Mouse (Mus musculus) layer of hippocampus, adult 18-20 months (tissue): ENCODE results near the gene Slc25a5. TPM values are rescaled to one million over a fixed set of nuclear protein-coding genes. Genes with fewer than 3 reads are reported as not detected.

ENCODE experiments used
- DNase-seq, 2 experiments: peaks; one replicate each; pipeline ENCODE4 v3.0.0; 2022; ENCODE audit warnings: low spot score in 2 of 2
- total RNA-seq, 2 experiments: library from RNA; stranded (reverse); gene quantifications; 2 replicates each; pipeline ENCODE4 v1.2.3; 2021

Gene Slc25a5
- total RNA-seq, 2 experiments from 2014 or later: 320 to 325 TPM

DNA sequence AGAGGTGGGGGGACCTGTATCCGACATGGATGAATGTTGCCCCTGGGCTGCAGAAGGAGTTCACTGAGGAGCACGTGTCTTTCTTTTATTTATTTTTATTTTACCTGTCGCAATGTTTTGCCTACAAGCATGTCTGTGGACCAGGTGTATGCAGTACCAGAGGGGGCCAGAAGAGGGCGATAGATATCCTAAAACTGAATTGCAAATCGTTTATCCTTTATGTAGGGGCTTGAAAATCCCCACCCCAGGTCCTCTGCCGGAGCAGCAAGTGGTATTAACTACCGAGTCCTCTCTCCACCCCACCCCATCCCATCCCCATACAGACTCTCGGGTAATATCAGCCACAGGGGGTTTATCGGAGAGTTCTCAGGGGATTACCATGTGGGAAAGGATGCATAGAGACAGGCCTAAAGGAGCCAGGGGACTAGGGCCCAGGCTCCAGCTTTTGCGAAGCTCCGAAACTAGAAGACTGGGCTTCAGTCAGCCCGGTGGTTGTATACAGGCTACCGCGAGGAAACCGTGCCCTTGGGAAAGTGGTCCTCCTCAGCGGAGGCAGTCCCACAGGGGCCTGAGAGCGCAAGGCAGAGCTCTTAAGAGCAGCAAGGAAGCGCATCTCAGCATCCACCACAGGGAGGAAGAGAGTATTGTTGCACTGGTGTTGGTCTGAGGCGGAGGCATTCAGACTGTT, 38.1 kb downstream of the Slc25a5 start:
- peak; percentile 24 to 75 for DNase-seq

DNA sequence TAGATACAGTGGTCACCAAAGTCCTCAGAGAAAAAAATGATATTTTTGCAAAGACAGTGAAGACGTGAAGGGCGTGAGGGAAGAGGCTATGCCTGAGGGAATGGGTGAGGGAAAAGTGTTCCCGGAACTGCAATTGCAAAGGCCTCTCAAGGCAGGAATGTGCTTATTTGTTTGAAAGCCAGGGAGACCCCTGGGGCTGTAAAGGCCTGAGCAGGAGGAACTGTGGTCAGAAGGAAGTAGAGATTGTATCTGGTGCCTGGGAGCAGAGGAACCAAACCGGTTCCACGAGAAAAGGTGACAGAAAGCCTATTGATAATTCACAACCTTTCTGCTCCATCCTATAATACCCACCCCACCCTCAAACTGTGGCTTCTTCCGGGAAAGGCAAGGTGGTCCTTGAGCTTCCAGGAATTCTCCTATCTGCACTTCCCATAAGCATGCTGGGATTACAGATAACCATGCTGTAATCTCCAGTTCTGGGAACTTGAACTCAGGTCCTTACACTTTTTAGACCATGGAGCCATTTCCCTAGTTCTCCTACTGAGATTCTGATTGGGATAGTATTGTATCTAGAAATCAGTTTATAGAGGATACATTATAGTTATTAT, 41.7 kb downstream of the Slc25a5 start:
- DNase-seq: no peak

DNA sequence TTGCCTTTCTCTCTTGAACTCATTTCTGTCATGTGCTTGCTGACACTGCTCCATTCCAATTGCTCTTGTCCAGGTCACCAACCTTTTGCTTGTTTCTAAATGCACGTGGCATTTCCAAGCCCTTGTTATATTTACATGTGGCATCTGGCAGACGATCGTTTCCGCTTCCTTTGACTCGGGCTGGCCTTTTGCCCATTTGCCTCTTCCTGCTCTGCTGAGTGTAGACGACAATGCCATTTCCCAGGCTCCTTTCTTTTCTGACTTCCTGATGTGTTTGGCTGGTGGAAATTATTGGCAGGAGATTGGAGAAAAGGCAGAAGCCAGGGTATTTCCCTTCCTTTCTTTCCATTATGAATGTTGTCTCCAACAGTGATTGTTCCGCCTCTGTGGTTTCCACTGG, 43.9 kb downstream of the Slc25a5 start:
- DNase-seq: no peak

GRCm38 (mm10) chrX:36841698-36842097, 46.2 kb downstream of the Slc25a5 start:
- no peak for DNase-seq

- no peak for DNase-seq
Observed at GRCm38 (mm10) chrX:36843346-36843990, 48.0 kb downstream of the Slc25a5 start.

DNA sequence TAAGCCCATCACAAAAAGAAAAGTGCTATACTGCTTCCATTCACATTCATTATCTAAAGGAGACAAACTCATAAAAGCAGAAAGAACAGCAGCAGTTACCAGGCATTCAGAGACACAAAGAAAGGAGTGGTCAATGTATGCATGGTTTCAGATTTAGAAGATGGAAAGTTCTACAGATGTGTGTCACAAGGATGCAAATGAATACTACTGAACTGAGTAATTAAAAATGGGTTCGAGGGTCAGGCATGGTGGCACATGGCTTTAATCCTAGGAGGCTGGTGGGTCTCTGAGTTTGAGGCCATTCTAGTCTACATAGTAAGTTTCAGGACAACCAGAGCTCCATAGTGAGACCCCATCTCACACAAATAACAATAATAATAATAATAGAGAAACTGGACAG, 51.7 kb downstream of the Slc25a5 start:
- DNase-seq: no peak

Other genes starting within 250 kb of the Slc25a5 start
- 100 to 1,000 TPM; 274 to 322 TPM for gene Pgrmc1, start 197.4 kb upstream of the Slc25a5 start, total RNA-seq
- 1 to 10 TPM; 8.8 to 9.0 TPM for gene Akap17b, start 150.3 kb upstream of the Slc25a5 start, total RNA-seq
- gene Slc25a43, start 52.0 kb upstream of the Slc25a5 start, total RNA-seq: under 1 TPM in 1 of 2 experiments, not detected in 1; 0.47 TPM
- 10 to 100 TPM; 53.5 to 57.9 TPM for gene Ube2a, start 78.2 kb downstream of the Slc25a5 start, total RNA-seq
- 10 to 100 TPM; 40.8 to 42.6 TPM for gene C330007P06Rik, start 78.5 kb downstream of the Slc25a5 start, total RNA-seq
- gene Nkrf, start 107.2 kb downstream of the Slc25a5 start, total RNA-seq: 10 to 100 TPM; 30.4 to 32.1 TPM
- 10 to 100 TPM; 47.6 to 48.4 TPM for gene Sept6, start 196.1 kb downstream of the Slc25a5 start, total RNA-seq